Mouse (Mus musculus) liver, adult 2 months (tissue): ENCODE results near the gene Gpr4.

Experiments
- CTCF ChIP-seq: fragments of 200-500 bp; IDR thresholded peaks from 2 replicates; pipeline ENCODE4 v1.5.1; 2011; ENCODE audit warnings: low read depth, low read length, control low read depth
- POLR2A ChIP-seq: fragments of 200-500 bp; IDR thresholded peaks from 2 replicates; pipeline ENCODE4 v1.6.1; 2011; ENCODE audit warnings: low read length, control low read depth; ENCODE audit not compliant: insufficient read depth; ENCODE audit errors: extremely low read depth

GRCm38 (mm10) chr7:19222189-19222588, 9.9 kb downstream of the Gpr4 start:
- TF ChIP-seq POLR2A (no peak), CTCF (no peak)
